Mouse (Mus musculus): Measurements from ENCODE around the gene Klf1. TPM values are rescaled to one million over a fixed set of nuclear protein-coding genes. Genes with fewer than 3 reads are reported as not detected.

Klf1 gene
- polyA plus RNA-seq, 1 experiment from 2014 or later, result 4.0 TPM

DNA sequence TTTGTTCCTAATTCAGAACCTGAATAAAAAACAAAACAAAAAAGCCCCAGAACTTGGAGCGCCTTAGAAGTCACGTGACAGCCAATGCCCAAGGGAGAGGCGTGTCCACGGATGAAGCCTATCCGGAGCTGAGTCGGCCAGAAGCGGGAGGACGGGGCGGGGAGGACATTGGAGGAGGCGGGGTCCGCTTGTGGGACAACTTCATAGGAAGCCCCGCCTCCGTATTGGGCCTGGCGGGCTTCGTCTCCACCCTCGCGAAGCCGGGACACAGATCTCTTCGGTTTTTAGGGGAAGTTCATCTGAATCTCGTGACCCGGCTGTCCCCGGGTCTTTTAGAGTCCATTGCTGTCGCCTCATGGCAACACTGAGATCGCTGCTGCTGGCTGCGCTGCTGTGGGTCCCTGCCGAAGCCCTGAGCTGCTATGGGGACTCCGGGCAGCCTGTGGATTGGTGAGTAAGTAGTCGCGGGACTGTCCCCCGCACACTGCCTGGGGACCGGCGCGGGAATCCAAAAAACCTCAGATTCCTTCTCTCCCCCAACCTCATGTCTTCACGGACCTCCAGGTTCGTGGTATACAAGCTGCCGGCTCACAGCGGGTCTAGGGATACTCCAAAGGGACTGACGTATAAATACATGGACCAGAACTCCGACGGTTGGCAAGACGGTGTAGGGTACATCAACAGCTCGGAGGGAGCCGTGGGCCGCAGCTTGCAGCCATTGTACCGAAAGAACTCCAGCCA is 6.9 kb downstream of the Klf1 start, which contains the start of gene Dnase2a:
Gene Dnase2a, plus strand, starts transcription at position 140 of the 741 bp plus-strand sequence.
- peaks cover 46% of the 10 kb centered on the region for H3K27me3 ChIP-seq (replicated peaks)
- H3K4me2 ChIP-seq (replicated peaks), result peak within 1 kb of the TSS; percentile 69
- H3K9me3 ChIP-seq, result no peaks in the 10 kb centered on the region
- ATAC-seq (ENCODE audit: low FRiP score, low read depth), result peak; percentile 88
- peak within 1 kb of the TSS; percentile 57; the same call in 1 of the 2 replicates for H3K9ac ChIP-seq
- under 1% methylated on average over 45 of the region's 45 CpGs for WGBS
- H3K4me1 ChIP-seq, result peaks cover 21% of the 10 kb centered on the region
- H3K4me3 ChIP-seq, result peak within 1 kb of the TSS; percentile 48
- no peak within 1 kb of the TSS for H3K27ac ChIP-seq
- H3K36me3 ChIP-seq, result peaks cover 30% of the 10 kb centered on the region

GRCm38 (mm10) chr8:84909162-84909767 is 7.5 kb downstream of the Klf1 start:
- H3K4me2 ChIP-seq (replicated peaks), result peak overlapping the region; percentile 69
- H3K9me3 ChIP-seq, result no peaks in the 10 kb centered on the region
- H3K36me3 ChIP-seq, result peaks cover 34% of the 10 kb centered on the region
- peak overlapping the region; percentile 48 for H3K4me3 ChIP-seq
- WGBS, result 47% methylated on average over 20 of the region's 20 CpGs
- H3K27ac ChIP-seq, result no peak overlapping the region
- H3K4me1 ChIP-seq, result peaks cover 19% of the 10 kb centered on the region
- H3K27me3 ChIP-seq (replicated peaks), result peaks cover 53% of the 10 kb centered on the region
- H3K9ac ChIP-seq, result peak overlapping the region; percentile 57; the same call in 1 of the 2 replicates
- peak; percentile 16 for ATAC-seq (ENCODE audit: low FRiP score, low read depth)

DNA sequence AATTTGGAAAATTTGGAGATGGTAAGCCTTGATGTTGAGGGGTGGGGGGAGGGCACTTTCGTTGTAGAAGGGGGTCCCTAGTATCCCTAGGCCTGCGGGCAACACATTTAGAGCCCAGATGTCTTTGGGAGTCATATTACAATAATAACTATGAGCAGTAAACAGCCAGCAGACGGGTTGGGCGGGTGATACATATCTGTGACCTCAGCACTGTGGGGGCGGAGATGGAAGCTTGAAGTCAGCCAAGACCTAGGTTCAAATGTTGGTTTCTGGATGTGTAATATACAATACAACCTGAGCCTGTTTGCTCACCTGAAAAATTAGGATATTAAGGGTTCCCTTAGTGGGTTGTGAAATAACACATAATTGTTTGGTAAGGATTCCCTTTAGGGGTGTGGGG is 8.2 kb downstream of the Klf1 start:
- Histone ChIP-seq H3K4me2 (replicated peaks) (no peak overlapping the region), H3K9ac (no peak overlapping the region), H3K4me1 (peaks cover 19% of the 10 kb centered on the region), H3K36me3 (peaks cover 41% of the 10 kb centered on the region), H3K4me3 (no peak overlapping the region), H3K27me3 (replicated peaks) (peaks cover 60% of the 10 kb centered on the region), H3K9me3 (no peaks in the 10 kb centered on the region), H3K27ac (no peak overlapping the region)
- ATAC-seq (ENCODE audit: low FRiP score, low read depth), result no peak
- whole genome bisulfite sequencing, result 75% methylated on average over 5 of the region's 5 CpGs

GRCm38 (mm10) chr8:84910551-84910950 is 8.8 kb downstream of the Klf1 start:
- no peak for ATAC-seq (ENCODE audit: low FRiP score, low read depth)
- WGBS, result 85% methylated on average over 6 of the region's 6 CpGs

GRCm38 (mm10) chr8:84911854-84912253 is 10.1 kb downstream of the Klf1 start:
- Histone ChIP-seq H3K27me3 (replicated peaks) (peaks cover 78% of the 10 kb centered on the region), H3K4me1 (peaks cover 19% of the 10 kb centered on the region), H3K4me2 (replicated peaks) (no peak overlapping the region), H3K36me3 (peaks cover 60% of the 10 kb centered on the region), H3K27ac (no peak overlapping the region), H3K9ac (no peak overlapping the region), H3K4me3 (no peak overlapping the region), H3K9me3 (no peaks in the 10 kb centered on the region)
- 80% methylated on average over 9 of the region's 9 CpGs for WGBS
- ATAC-seq (ENCODE audit: low FRiP score, low read depth), result no peak

More at GRCm38 (mm10) chr8:84910551-84910950, 8.8 kb downstream of the Klf1 start:
- no peaks in the 10 kb centered on the region for H3K9me3 ChIP-seq
- H3K4me2 ChIP-seq (replicated peaks), result no peak overlapping the region
- H3K27ac ChIP-seq, result no peak overlapping the region
- H3K27me3 ChIP-seq (replicated peaks), result peaks cover 66% of the 10 kb centered on the region
- H3K36me3 ChIP-seq, result peaks cover 47% of the 10 kb centered on the region
- H3K9ac ChIP-seq, result no peak overlapping the region
- peaks cover 19% of the 10 kb centered on the region for H3K4me1 ChIP-seq
- no peak overlapping the region for H3K4me3 ChIP-seq

- Histone ChIP-seq H3K27ac (no peak overlapping the region), H3K9me3 (no peaks in the 10 kb centered on the region), H3K4me1 (peaks cover 19% of the 10 kb centered on the region), H3K36me3 (peaks cover 64% of the 10 kb centered on the region), H3K9ac (no peak overlapping the region), H3K27me3 (replicated peaks) (peaks cover 81% of the 10 kb centered on the region), H3K4me3 (0 out of 2 replicates have a peak overlapping the region, but pooled peaks have one; percentile 25), H3K4me2 (replicated peaks) (peak overlapping the region; percentile 57)
- WGBS, result 21% methylated on average over 27 of the region's 27 CpGs
- ATAC-seq (ENCODE audit: low FRiP score, low read depth), result no peak
Observed at GRCm38 (mm10) chr8:84912391-84912790, 10.7 kb downstream of the Klf1 start.

DNA sequence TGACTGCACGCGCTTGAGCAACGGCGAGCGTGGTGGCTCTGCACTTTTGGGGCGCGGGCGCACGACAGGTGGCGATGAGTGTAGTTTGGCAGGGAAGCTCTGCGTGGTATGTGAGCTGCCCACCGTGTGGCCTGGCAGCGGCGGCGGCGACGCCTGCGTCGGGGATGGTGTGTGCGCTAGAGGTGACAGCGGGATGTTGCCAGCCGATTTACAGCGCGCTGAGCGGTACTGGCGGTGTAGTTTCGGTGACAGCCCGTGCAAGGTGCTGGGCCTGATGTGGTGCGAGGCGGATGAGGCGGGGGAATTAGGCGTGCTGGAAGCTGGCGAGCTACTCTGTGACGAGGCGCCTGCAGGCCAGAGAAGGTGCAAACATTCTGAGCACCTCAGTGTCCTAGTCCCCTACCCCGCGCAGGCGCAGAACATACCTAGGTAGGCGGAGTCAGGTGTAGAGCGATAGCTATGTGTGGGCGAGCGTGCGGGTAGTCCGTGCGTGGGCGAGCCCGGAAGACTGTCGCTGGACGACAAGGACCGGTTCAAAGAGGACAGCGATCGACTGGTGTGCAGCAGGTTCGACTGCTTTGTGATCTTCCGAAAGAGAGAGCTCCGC is 11.3 kb downstream of the Klf1 start:
- 2% methylated on average over 55 of the region's 55 CpGs for WGBS
- Histone ChIP-seq H3K36me3 (peaks cover 70% of the 10 kb centered on the region), H3K27ac (no peak overlapping the region), H3K4me3 (peak overlapping the region; percentile 25), H3K9ac (0 out of 2 replicates have a peak overlapping the region, but pooled peaks have one; percentile 8), H3K4me2 (replicated peaks) (peak overlapping the region; percentile 57), H3K27me3 (replicated peaks) (peaks cover 87% of the 10 kb centered on the region), H3K9me3 (no peaks in the 10 kb centered on the region), H3K4me1 (peaks cover 19% of the 10 kb centered on the region)
- no peak for ATAC-seq (ENCODE audit: low FRiP score, low read depth)

GRCm38 (mm10) chr8:84913502-84913900 is 11.8 kb downstream of the Klf1 start:
- peak overlapping the region; percentile 57 for H3K4me2 ChIP-seq (replicated peaks)
- no peak overlapping the region for H3K27ac ChIP-seq
- peak overlapping the region; percentile 25 for H3K4me3 ChIP-seq
- WGBS, result 19% methylated on average over 9 of the region's 9 CpGs
- no peaks in the 10 kb centered on the region for H3K9me3 ChIP-seq
- H3K9ac ChIP-seq, result 0 out of 2 replicates have a peak overlapping the region, but pooled peaks have one; percentile 8
- peaks cover 93% of the 10 kb centered on the region for H3K27me3 ChIP-seq (replicated peaks)
- ATAC-seq (ENCODE audit: low FRiP score, low read depth), result no peak
- peaks cover 19% of the 10 kb centered on the region for H3K4me1 ChIP-seq
- H3K36me3 ChIP-seq, result peaks cover 72% of the 10 kb centered on the region

GRCm38 (mm10) chr8:84913960-84914359 is 12.2 kb downstream of the Klf1 start:
- H3K27me3 ChIP-seq (replicated peaks), result peaks cover 92% of the 10 kb centered on the region
- WGBS, result 37% methylated on average over 4 of the region's 4 CpGs
- H3K36me3 ChIP-seq, result peaks cover 75% of the 10 kb centered on the region

GRCm38 (mm10) chr8:84915269-84915668 is 13.5 kb downstream of the Klf1 start:
- no peak for ATAC-seq (ENCODE audit: low FRiP score, low read depth)
- H3K27ac ChIP-seq, result no peak overlapping the region
- H3K9ac ChIP-seq, result no peak overlapping the region
- no peaks in the 10 kb centered on the region for H3K9me3 ChIP-seq
- H3K4me1 ChIP-seq, result peaks cover 9% of the 10 kb centered on the region
- no peak overlapping the region for H3K4me2 ChIP-seq (replicated peaks)
- H3K36me3 ChIP-seq, result peaks cover 81% of the 10 kb centered on the region
- WGBS, result 86% methylated on average over 8 of the region's 8 CpGs
- H3K4me3 ChIP-seq, result no peak overlapping the region
- H3K27me3 ChIP-seq (replicated peaks), result peaks cover 93% of the 10 kb centered on the region

More at GRCm38 (mm10) chr8:84913960-84914359, 12.2 kb downstream of the Klf1 start:
- H3K4me1 ChIP-seq, result peaks cover 15% of the 10 kb centered on the region
- no peak overlapping the region for H3K9ac ChIP-seq
- no peak for ATAC-seq (ENCODE audit: low FRiP score, low read depth)
- no peak overlapping the region for H3K4me3 ChIP-seq
- no peaks in the 10 kb centered on the region for H3K9me3 ChIP-seq
- no peak overlapping the region for H3K4me2 ChIP-seq (replicated peaks)
- no peak overlapping the region for H3K27ac ChIP-seq

DNA sequence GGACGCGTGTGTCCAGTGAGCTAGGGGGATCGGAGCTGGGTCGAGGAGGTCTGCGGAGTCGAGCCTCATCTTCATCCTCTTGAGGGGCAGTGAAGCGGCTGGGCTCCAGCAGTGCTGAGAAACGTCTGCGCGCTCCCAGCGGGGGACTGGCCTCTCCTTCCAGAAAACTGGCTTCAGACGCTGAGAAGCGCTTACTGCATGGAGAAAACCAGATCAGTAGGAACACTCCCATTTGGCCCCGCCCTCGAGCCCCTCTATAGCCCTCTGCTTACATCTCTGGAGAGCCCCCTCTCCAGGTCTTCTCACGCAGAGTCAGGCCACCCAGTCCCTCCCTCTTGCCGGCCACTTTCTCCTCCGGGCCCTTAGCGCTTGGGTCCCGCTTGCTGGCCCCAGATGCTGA is 16.1 kb downstream of the Klf1 start:
- Histone ChIP-seq H3K4me3 (no peak overlapping the region), H3K9me3 (no peaks in the 10 kb centered on the region), H3K36me3 (peaks cover 77% of the 10 kb centered on the region), H3K4me1 (peaks cover 6% of the 10 kb centered on the region), H3K4me2 (replicated peaks) (no peak overlapping the region), H3K9ac (no peak overlapping the region), H3K27me3 (replicated peaks) (peaks cover 84% of the 10 kb centered on the region), H3K27ac (no peak overlapping the region)
- 26% methylated on average over 20 of the region's 20 CpGs for WGBS
- ATAC-seq (ENCODE audit: low FRiP score, low read depth), result no peak

- peaks cover 75% of the 10 kb centered on the region for H3K36me3 ChIP-seq
- no peaks in the 10 kb centered on the region for H3K9me3 ChIP-seq
- no peak overlapping the region for H3K4me3 ChIP-seq
- H3K4me2 ChIP-seq (replicated peaks), result no peak overlapping the region
- H3K9ac ChIP-seq, result no peak overlapping the region
- H3K27me3 ChIP-seq (replicated peaks), result peaks cover 75% of the 10 kb centered on the region
- 95% methylated on average over 15 of the region's 15 CpGs for WGBS
- ATAC-seq (ENCODE audit: low FRiP score, low read depth), result no peak
- no peaks in the 10 kb centered on the region for H3K4me1 ChIP-seq
- no peak overlapping the region for H3K27ac ChIP-seq
Observed at GRCm38 (mm10) chr8:84918646-84919045, 16.9 kb downstream of the Klf1 start.
